Mouse (Mus musculus): ENCODE data around the gene Samd1.
"Not testable (repeated sequence)": the region's sequence is repeated elsewhere in the genome, so short reads cannot be mapped to it uniquely, and the experiment has no call there.

DNA sequence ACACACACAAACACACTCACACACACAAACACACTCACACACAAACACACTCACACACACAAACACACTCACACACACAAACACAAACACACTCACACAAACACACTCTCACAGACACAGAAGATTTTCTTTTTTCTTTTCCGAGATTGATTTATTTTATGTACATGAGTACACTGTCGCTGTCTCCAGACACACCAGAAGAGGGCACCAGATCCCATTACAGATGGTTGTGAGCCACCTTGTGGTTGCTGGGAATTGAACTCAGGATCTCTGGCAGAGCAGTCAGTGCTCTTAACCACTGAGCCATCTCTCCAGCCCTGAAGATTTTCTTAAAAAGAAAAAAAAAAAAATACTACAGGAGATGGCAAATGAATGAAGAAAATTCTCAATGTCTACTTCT, 14.2 kb upstream of the Samd1 start:
- TF ChIP-seq POLR2A, CTCF (IDR thresholded peaks at IDR 0.05; ENCODE audit: extremely low read depth, insufficient read depth, low read length): not testable (repeated sequence)
